Mouse (Mus musculus) retina, postnatal 1 day (tissue): ENCODE results near the gene Mapk3.

Experiments
- DNase-seq: peaks from one replicate; pipeline ENCODE4 v3.0.0-alpha.2; 2012

Mapk3 gene

DNA sequence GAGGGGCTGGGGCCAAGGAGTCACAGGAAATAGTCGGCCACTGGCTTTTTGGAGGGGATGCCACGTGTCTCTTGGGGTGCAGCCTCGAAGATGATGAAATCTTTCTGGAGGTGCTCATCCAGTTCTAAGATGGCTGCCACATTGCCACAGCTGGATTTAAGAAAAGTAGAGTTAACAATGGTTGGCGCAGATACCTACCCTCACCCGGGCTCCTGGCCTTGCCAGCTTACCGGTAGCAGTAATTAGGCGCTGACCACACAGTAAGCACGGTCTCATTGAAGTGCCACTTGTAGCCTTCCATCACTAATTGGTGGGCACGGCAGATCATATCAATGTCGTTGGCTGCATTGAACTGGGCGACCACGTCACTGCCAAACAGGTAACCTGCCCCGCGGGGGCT is 26.7 kb downstream of the Mapk3 start:
- DNase-seq = no peak

DNA sequence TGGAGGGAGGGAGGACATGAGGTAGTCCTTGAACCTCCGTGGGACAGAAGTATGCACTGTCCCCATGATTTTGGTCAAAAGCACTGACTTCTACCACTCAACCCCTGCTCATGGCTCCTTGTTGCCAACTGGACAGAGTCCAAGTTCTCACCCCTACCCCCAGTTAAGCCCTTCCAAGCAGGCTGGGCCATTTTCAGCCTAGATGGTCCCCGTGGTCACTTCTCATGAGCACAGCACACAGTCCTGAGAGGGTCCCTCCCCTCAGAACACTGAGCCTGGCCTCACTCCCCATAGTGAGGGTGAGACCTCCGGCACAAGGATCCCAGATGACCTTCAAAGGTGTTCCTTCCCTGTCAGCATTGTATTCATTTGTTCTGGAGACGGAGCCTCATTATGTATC is 29.7 kb downstream of the Mapk3 start:
- no peak for DNase-seq

DNA sequence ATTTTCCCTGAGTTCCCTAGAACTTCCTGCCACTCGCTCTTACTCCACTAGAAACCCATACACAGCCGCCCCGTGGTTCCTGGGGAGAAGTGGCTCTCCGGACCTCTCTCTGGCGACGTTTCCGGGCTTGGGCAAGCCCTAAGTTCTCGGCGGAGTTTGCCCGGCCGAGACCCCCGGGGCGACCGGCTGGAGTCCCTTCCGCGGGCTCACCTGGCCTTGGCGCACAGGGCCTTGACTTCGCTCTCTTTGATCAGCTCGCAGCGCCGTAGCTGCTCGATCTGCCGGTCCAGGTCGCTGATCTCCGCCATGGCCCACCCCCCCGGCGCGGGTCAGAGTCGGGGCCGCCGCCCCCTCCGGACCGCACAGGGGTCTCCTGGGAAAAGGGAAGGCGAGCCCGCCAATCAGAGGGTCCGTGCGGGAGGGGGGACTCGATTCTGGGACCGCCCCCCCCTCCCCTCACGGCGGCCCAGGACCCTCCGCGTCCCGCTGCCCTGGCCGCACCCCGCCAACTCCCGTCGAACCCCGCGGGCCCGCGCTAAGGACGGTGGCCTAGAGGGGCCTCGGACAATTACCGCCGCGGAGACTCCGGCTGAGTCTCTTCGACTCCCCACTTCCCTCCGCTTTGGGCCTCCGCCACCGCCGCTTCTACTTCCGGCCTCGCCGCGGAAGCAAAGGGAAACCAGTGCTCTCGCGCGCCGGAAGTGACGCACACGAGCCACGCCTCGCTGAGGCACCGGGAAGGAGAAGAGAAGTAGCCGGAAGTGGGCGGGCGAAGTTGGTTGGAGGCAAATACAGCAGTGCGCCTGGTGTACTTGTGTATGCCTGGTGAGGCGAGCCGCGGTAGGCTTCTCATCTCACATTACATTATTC is 32.7 kb downstream of the Mapk3 start, which contains the start of gene Ppp4c:
Gene Ppp4c, minus strand, starts transcription at position 646 of the 870 bp plus-strand sequence.
- peak; percentile 99 for DNase-seq

- no peak for DNase-seq
Measured at GRCm38 (mm10) chr7:126792721-126793443, 33.5 kb downstream of the Mapk3 start.

- DNase-seq = no peak
Measured at GRCm38 (mm10) chr7:126793456-126794270, 34.3 kb downstream of the Mapk3 start.

- DNase-seq = no peak
Measured at GRCm38 (mm10) chr7:126794271-126794605, 34.8 kb downstream of the Mapk3 start.

- DNase-seq = no peak
Measured at GRCm38 (mm10) chr7:126795387-126796317, 36.3 kb downstream of the Mapk3 start.

- peak; percentile 56 for DNase-seq
Measured at GRCm38 (mm10) chr7:126796350-126796932, 37.0 kb downstream of the Mapk3 start.

DNA sequence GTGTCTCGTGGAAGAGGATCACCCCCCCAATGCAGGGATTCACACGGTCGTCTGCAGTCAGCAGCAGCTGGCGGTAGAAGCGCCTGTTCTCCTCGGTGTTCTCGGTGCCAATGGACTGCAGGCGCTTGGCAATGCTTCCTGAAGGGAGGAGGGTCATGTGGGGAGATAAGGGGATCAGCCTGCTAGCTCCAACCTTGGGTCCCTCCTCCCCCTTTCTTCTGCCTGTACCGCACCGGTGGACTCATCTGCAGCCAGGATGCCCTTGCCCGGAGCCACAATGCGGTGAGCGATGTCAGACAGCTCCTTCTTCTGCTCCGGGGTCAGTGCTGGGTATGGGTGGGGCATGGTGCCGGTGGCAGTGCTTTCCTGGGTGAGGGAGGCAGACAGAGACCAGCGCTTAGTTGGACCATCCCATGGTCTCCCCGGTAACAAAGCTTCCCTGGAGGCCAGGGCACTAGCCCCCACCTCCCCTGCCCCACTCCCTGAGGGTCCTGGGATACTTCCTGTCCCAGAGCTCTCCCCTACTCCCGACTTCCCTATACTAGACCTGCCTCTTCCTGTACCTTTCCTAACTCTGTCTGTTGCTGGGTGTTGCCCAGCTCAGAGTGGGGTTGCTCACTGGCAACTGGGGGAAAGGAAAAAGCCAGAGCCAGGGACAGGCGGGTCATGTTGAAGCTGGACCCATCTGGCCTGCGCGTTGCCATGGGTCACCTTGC is 38.2 kb downstream of the Mapk3 start, which contains the start of gene Fam57b:
Gene Fam57b, plus strand, starts transcription at position 258 of the 716 bp plus-strand sequence.
- DNase-seq = peak; percentile 63

GRCm38 (mm10) chr7:126798127-126799049 is 39.0 kb downstream of the Mapk3 start:
- no peak for DNase-seq

- peak; percentile 98 for DNase-seq
Measured at GRCm38 (mm10) chr7:126799050-126799467, 39.7 kb downstream of the Mapk3 start.

DNA sequence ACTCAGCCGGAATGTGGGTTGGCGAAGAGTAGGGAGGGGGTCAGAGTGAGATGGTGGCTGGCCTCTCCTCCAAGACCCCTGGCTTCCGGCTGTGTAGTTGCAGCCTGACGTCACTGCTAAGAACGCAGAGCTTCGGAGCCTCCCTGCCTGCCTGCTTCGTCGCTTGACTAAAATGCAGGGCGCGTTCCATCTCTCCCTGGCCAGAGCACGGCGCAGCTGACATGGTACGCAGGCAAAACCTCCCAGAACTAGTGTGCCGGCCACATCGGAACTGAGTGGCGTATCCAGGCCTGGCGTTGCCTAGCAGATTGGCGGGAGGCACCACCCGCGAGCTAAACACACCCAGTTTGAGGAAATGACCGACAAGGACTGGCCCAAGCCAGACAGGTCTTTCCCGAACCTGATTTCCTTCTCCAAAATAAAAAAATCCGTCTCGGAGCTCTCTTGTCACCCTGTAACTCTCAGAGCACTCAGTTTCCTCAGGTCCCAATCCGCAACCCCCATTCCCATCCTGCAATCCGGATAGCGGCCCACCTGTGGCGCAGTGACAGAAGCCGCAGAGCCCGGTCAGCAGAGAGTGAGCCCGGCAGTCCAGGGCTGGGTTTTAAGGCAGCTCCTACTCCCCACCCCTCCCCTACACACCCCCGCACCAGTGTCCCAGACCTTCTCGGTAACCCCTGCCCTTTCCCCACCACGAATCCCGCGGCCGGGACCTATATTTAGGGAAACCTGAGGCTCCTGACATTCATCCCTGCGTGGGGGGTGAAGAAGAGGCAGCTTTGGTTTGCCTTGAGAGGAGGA is 40.3 kb downstream of the Mapk3 start:
- DNase-seq = no peak

DNA sequence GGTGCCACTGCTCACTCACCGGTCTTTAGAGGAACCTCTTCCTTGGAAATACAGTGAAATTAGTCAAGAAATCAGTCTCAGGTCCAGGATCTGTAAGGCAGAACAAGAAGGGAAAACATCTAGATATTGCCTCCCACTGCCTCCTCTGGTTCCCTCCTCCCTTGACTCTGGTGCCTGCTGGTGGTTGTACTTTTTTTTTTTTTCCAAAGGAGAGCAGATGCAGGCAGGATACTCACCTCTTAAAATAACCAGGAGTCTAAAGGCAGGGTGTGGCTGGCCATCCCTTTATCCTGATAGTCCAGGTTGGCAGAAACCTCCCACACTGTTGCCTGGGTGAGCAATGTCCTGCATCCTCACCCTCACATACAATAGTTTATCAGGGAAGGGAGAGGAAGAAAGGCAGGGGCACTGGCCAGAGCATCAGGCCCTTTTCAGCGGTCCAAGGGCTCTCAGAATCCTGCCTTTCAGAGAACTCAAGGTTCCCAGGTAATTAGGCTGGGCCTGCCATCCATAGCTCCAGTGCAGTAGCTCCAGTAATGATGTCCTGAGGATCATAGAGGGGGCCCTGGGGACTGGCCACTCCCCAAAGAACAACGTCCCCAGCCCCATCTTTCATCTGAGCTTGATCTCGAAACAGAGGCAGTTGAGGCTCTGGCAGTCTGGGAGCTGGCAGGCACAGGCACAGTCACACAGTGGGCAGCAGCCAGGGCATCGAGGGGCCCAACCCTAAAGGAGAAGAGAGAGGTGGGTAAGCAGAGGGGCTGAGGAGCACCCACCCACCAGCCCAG is 41.1 kb downstream of the Mapk3 start:
- no peak for DNase-seq

DNA sequence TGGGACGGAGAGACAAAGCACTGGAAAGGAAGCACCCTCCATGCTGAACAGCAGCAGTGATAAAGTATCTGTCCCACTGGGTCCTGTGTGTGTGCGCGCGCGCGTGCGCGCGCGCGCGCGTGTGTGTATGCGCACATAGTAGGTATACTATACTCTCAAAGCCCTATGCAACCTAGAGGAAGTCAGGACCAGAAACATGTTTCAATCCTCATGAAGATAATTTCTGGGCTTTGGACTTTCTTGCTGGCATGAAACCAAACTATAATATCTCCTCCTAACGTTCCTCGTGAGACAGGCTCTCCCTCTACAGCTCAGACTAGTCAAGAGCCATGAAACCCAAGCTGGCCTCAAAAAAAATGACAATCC is 41.6 kb downstream of the Mapk3 start:
- no peak for DNase-seq

- DNase-seq = no peak
Measured at GRCm38 (mm10) chr7:126802134-126802889, 42.9 kb downstream of the Mapk3 start.

GRCm38 (mm10) chr7:126803181-126803580 is 43.8 kb downstream of the Mapk3 start:
- DNase-seq = no peak

DNA sequence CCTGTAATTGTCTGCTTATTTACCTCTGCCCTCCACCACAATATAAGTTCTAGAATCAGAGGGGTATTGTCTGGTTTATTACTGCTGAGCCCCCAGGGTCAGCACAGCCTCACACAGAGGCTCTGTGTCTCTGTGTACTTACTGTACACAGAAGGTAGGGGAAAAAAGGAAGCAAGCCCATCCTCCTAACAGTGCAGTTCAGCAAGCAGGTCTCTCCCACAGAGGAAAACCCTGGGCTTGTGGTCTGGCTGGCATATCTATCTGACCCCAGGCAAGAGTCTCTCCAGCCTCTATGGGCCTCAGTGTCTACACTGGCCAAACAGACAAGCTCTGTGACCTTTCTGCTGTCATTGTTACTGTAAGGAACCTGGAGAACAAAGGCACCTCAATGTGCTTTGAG is 44.4 kb downstream of the Mapk3 start:
- no peak for DNase-seq
